Mouse (Mus musculus) G1E (cell line): Measurements from ENCODE around the gene Fam198b.

ENCODE experiments used
- CTCF ChIP-seq: IDR thresholded peaks from 2 replicates; pipeline ENCODE4 v1.5.1; 2012; ENCODE audit warnings: low read depth, low read length, inconsistent platforms, mixed read lengths
- GATA1 ChIP-seq: IDR thresholded peaks from 2 replicates; pipeline ENCODE4 v1.6.1; 2012; ENCODE audit warnings: borderline replicate concordance, low read length, inconsistent platforms, mixed read lengths
- GATA2 ChIP-seq: IDR thresholded peaks from 2 replicates; pipeline ENCODE4 v1.6.1; 2012; ENCODE audit warnings: low read depth, low read length, inconsistent platforms, borderline replicate concordance
- TAL1 ChIP-seq: conservative IDR thresholded peaks from 2 replicates; pipeline ENCODE4 v1.6.1; 2012; ENCODE audit warnings: low read depth, low read length, inconsistent platforms, mixed read lengths

DNA sequence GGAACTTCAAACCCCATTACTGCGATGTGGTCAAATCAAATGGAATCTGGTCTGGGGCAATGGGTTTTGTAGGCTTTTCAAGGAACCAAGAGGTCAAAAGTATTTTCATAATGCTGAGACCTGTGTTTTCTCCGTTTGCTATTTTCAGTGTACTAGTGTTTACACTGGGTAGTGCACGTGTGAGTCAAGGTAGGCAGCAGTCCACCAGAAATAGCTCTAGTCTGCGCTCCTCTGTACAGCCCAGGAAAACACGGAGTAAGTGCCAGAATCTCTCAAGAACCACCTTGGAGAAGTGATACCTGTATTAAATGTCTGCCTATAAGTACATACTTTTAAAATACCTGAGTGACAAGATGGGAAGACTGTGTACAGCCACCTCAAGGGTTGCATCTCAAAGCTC lies 44.1 kb downstream of the Fam198b start:
- TF ChIP-seq TAL1 (no peak), GATA1 (no peak), GATA2 (no peak), CTCF (no peak)
